26 mouse cellular contexts compared by ENCODE assay signal in the genomic region with DNA sequence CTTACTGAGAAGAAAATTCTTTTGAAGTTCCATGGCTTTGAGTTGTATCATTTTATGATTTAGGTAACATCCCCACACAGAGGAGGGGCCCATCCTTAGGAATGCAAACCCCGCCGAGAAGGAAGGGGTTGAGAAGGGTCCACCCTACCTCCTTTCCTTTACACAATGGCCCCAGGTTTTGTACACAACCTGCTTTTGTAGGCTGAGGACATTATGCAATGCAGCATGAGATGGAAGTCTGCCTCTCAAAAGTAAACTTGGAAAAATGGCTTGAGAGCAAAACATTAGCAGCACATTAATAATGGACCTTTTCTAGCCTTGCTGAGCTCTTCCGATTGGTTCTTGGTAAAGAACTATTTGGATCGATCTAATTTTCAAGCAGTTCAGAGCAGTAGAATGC. TPM values are rescaled to one million over a fixed set of nuclear protein-coding genes. Genes with fewer than 3 reads are reported as not detected.
DNase-seq lines count a peak whose midpoint lies in the region; ATAC-seq and TF ChIP-seq lines count a peak whose summit lies in the region.
"Had no signal": no experiment of that assay in that cellular context is flagged by ENCODE, and none has a peak within 500 bp of the region (broad histone marks: within the 10 kb centered on the region; RNA-seq: fewer than 3 reads in every experiment).

No protein-coding gene starts in this region.

- H3K9me3 ChIP-seq in heart, embryonic 11.5 days (replicated peaks; ENCODE audit: control insufficient read depth, low read length), result no peaks in the 10 kb centered on the region
- H3K9me3 ChIP-seq in lung, embryonic 14.5 days (ENCODE audit: low read depth, low read length), result no peaks in the 10 kb centered on the region
- H3K9me3 ChIP-seq in stomach, postnatal 0 days (ENCODE audit: control insufficient read depth, low read length), result no peaks in the 10 kb centered on the region
- H3K9me3 ChIP-seq: embryonic facial prominence, embryonic 12.5 days; G1E; heart, embryonic 12.5 days; hindbrain, embryonic 13.5 days; limb, embryonic 13.5 days; midbrain, embryonic 13.5 days; neural tube, embryonic 13.5 days had no signal

- WGBS in heart, embryonic 11.5 days (ENCODE audit: insufficient replicate concordance), result 80% methylated on average over 4 of the region's 4 CpGs
- 69% methylated on average over 4 of the region's 4 CpGs for WGBS in lung, embryonic 14.5 days
- WGBS in lung, adult 2 months, result 53% methylated on average over 4 of the region's 4 CpGs
- WGBS in stomach, postnatal 0 days, result 51% methylated on average over 4 of the region's 4 CpGs

- no peaks in the 10 kb centered on the region for H3K27me3 ChIP-seq in heart, embryonic 11.5 days (ENCODE audit: control insufficient read depth, insufficient read depth, low read length)
- H3K27me3 ChIP-seq in lung, embryonic 14.5 days (ENCODE audit: insufficient read depth, low read length), result no peaks in the 10 kb centered on the region
- no peaks in the 10 kb centered on the region for H3K27me3 ChIP-seq in stomach, postnatal 0 days (ENCODE audit: control insufficient read depth, insufficient read depth, low read length)
- H3K27me3 ChIP-seq: CH12.LX; embryonic facial prominence, embryonic 12.5 days; heart, embryonic 12.5 days; hindbrain, embryonic 13.5 days; limb, embryonic 13.5 days; midbrain, embryonic 13.5 days; neural tube, embryonic 13.5 days had no signal

- H3K4me1 ChIP-seq in heart, embryonic 11.5 days (ENCODE audit: control insufficient read depth, insufficient read depth, low read length), result peaks cover 13% of the 10 kb centered on the region
- 0 out of 2 replicates have a peak, but pooled peaks cover 7% of the 10 kb centered on the region for H3K4me1 ChIP-seq in lung, embryonic 14.5 days (ENCODE audit: insufficient read depth)
- H3K4me1 ChIP-seq in lung, adult 2 months (ENCODE audit: control insufficient read depth, insufficient read depth, low read length), result peaks cover 8% of the 10 kb centered on the region
- H3K4me1 ChIP-seq in cortical plate, adult 2 months (ENCODE audit: control insufficient read depth, insufficient read depth, low read length), result no peaks in the 10 kb centered on the region
- no peaks in the 10 kb centered on the region for H3K4me1 ChIP-seq in stomach, postnatal 0 days (replicated peaks; ENCODE audit: control insufficient read depth, insufficient read depth)

- no peak for TF ChIP-seq EP300 in stomach, postnatal 0 days (optimal IDR thresholded peaks at IDR 0.05)

- TF ChIP-seq CTCF in lung, embryonic 14.5 days (IDR thresholded peaks at IDR 0.05; ENCODE audit: low read depth), result no peak
- TF ChIP-seq CTCF in lung, adult 2 months (IDR thresholded peaks at IDR 0.05; ENCODE audit: insufficient read depth, low read length), result no peak
- no peak for TF ChIP-seq CTCF in cortical plate, adult 2 months (IDR thresholded peaks at IDR 0.05; ENCODE audit: extremely low read depth, insufficient read depth, low read length)
- TF ChIP-seq CTCF in stomach, postnatal 0 days (IDR thresholded peaks at IDR 0.05; ENCODE audit: low read depth), result no peak

- H3K4me3 ChIP-seq in heart, embryonic 11.5 days (ENCODE audit: low read depth, low read length), result no peak overlapping the region
- no peak overlapping the region for H3K4me3 ChIP-seq in lung, embryonic 14.5 days (ENCODE audit: low read depth, low read length)
- no peak overlapping the region for H3K4me3 ChIP-seq in lung, adult 2 months (replicated peaks; ENCODE audit: extremely low read depth, low read depth, low read length)
- H3K4me3 ChIP-seq in cortical plate, adult 2 months (ENCODE audit: insufficient read depth, low read length), result no peak overlapping the region
- no peak overlapping the region for H3K4me3 ChIP-seq in stomach, postnatal 0 days (ENCODE audit: low read depth, low read length)
- H3K4me3 ChIP-seq: embryonic facial prominence, embryonic 12.5 days; heart, embryonic 12.5 days; hindbrain, embryonic 13.5 days; limb, embryonic 13.5 days; midbrain, embryonic 13.5 days; neural tube, embryonic 13.5 days had no signal

- no peak for TF ChIP-seq POLR2A in lung, adult 2 months (IDR thresholded peaks at IDR 0.05; ENCODE audit: borderline replicate concordance, extremely low read depth, low read depth, low read length)
- TF ChIP-seq POLR2A in cortical plate, adult 2 months (IDR thresholded peaks at IDR 0.05; ENCODE audit: extremely low read depth, insufficient read depth, low read length), result no peak

- peak; percentile 25 for DNase-seq in heart, adult 11 months
- no peak for DNase-seq in lung, embryonic 14.5 days
- DNase-seq in lung, adult 2 months, result no peak
- no peak for DNase-seq in stomach, postnatal 0 days (ENCODE audit: low spot score)
- no peak for DNase-seq in layer of hippocampus, adult 18-20 months (ENCODE audit: low spot score in 2 of 2)
- DNase-seq: adrenal gland, postnatal 10 days; cerebellum, adult 9-10 months; cerebellum, postnatal 36 days; embryo, embryonic 11 days; gastrocnemius, postnatal 25 days; heart, adult 18-20 months; heart, postnatal 4 days; kidney, postnatal 14 days; right cerebral cortex, postnatal 4 days had no signal

- no peak overlapping the region for H3K4me2 ChIP-seq in heart, embryonic 11.5 days
- no peak overlapping the region for H3K4me2 ChIP-seq in lung, embryonic 14.5 days
- no peak overlapping the region for H3K4me2 ChIP-seq in stomach, postnatal 0 days (replicated peaks; ENCODE audit: low read depth)
- H3K4me2 ChIP-seq: embryonic facial prominence, embryonic 12.5 days; heart, embryonic 12.5 days; hindbrain, embryonic 13.5 days; limb, embryonic 13.5 days; midbrain, embryonic 13.5 days; neural tube, embryonic 13.5 days had no signal

- no peak for ATAC-seq in heart, embryonic 11.5 days (replicated peaks; ENCODE audit: insufficient number of reproducible peaks, low FRiP score, low TSS enrichment)
- ATAC-seq in lung, embryonic 14.5 days (ENCODE audit: insufficient read depth), result 0 out of 2 replicates have a peak, but pooled peaks have one; percentile 35
- no peak for ATAC-seq in stomach, postnatal 0 days (ENCODE audit: low FRiP score, low TSS enrichment)
- ATAC-seq: forebrain, embryonic 14.5 days; intestine, embryonic 16.5 days; midbrain, embryonic 13.5 days had no signal

- H3K36me3 ChIP-seq in heart, embryonic 11.5 days (ENCODE audit: control insufficient read depth, insufficient read depth, low read length), result no peaks in the 10 kb centered on the region; the same call in 1 of the 2 replicates
- no peaks in the 10 kb centered on the region for H3K36me3 ChIP-seq in lung, embryonic 14.5 days (ENCODE audit: insufficient read depth)
- H3K36me3 ChIP-seq in stomach, postnatal 0 days (ENCODE audit: control insufficient read depth, insufficient read depth, low read length), result no peaks in the 10 kb centered on the region
- H3K36me3 ChIP-seq: embryonic facial prominence, embryonic 12.5 days; hindbrain, embryonic 13.5 days; limb, embryonic 13.5 days; midbrain, embryonic 13.5 days; neural tube, embryonic 13.5 days had no signal

- no peak overlapping the region for H3K27ac ChIP-seq in heart, embryonic 11.5 days (ENCODE audit: low read depth, low read length)
- H3K27ac ChIP-seq in lung, embryonic 14.5 days (ENCODE audit: low read depth), result no peak overlapping the region
- H3K27ac ChIP-seq in cortical plate, adult 2 months (ENCODE audit: insufficient read depth, low read length), result peak overlapping the region; percentile 91; the same call in 1 of the 2 replicates
- H3K27ac ChIP-seq in stomach, postnatal 0 days (replicated peaks), result peak overlapping the region; percentile 18; the same call in 1 of the 2 replicates
- H3K27ac ChIP-seq: embryonic facial prominence, embryonic 12.5 days; hindbrain, embryonic 13.5 days; limb, embryonic 13.5 days; midbrain, embryonic 13.5 days; neural tube, embryonic 13.5 days had no signal

- no peak overlapping the region for H3K9ac ChIP-seq in heart, embryonic 11.5 days (ENCODE audit: low read depth, low read length)
- H3K9ac ChIP-seq in lung, embryonic 14.5 days, result no peak overlapping the region
- no peak overlapping the region for H3K9ac ChIP-seq in stomach, postnatal 0 days (ENCODE audit: low read length)
- H3K9ac ChIP-seq: embryonic facial prominence, embryonic 12.5 days; heart, embryonic 12.5 days; hindbrain, embryonic 13.5 days; limb, embryonic 13.5 days; midbrain, embryonic 13.5 days; neural tube, embryonic 13.5 days had no signal

RNA-seq across cellular contexts. Expression of gene Slc31a1, which starts 5.8 kb away (rescaled TPM):
- 39.0 and 48.7 TPM in 2 replicates for polyA plus RNA-seq in heart, embryonic 11.5 days (2014; fragmentation: Nextera tagmentation; extraction: Ambion mirVana)
- polyA plus RNA-seq in lung, embryonic 14.5 days (2014; fragmentation: Nextera tagmentation; extraction: Ambion mirVana), result 44.4 and 50.8 TPM in 2 replicates
- polyA plus RNA-seq in lung, adult 2 months (2012; rRNA removed), result 23.2 and 29.3 TPM in 2 replicates
- polyA plus RNA-seq in cortical plate, adult 2 months (2012; rRNA removed), result 17.1 and 18.1 TPM in 2 replicates
- polyA plus RNA-seq in stomach, postnatal 0 days (2015; fragmentation: Nextera tagmentation; extraction: Ambion mirVana), result 51.4 and 55.0 TPM in 2 replicates
- total RNA-seq in layer of hippocampus, adult 18-20 months (2021), result 10 to 100 TPM; 10.5 to 11.2 TPM

RNA-seq across cellular contexts. Expression of gene Fkbp15, which starts 5.9 kb away (rescaled TPM):
- 15.9 and 17.6 TPM in 2 replicates for polyA plus RNA-seq in heart, embryonic 11.5 days (2014; fragmentation: Nextera tagmentation; extraction: Ambion mirVana)
- 24.6 and 26.6 TPM in 2 replicates for polyA plus RNA-seq in lung, embryonic 14.5 days (2014; fragmentation: Nextera tagmentation; extraction: Ambion mirVana)
- polyA plus RNA-seq in lung, adult 2 months (2012; rRNA removed), result 35.6 and 41.5 TPM in 2 replicates
- polyA plus RNA-seq in cortical plate, adult 2 months (2012; rRNA removed), result 26.1 and 27.2 TPM in 2 replicates
- polyA plus RNA-seq in stomach, postnatal 0 days (2015; fragmentation: Nextera tagmentation; extraction: Ambion mirVana), result 15.0 and 16.2 TPM in 2 replicates
- total RNA-seq in layer of hippocampus, adult 18-20 months (2021), result 10 to 100 TPM; 38.2 to 38.4 TPM

RNA-seq across cellular contexts. Expression of gene Cdc26, which starts 42.2 kb away (rescaled TPM):
- 101 and 103 TPM in 2 replicates for polyA plus RNA-seq in heart, embryonic 11.5 days (2014; fragmentation: Nextera tagmentation; extraction: Ambion mirVana)
- polyA plus RNA-seq in lung, embryonic 14.5 days (2014; fragmentation: Nextera tagmentation; extraction: Ambion mirVana), result 175 and 180 TPM in 2 replicates
- polyA plus RNA-seq in lung, adult 2 months (2012; rRNA removed), result 20.9 and 31.5 TPM in 2 replicates
- 47.8 and 48.3 TPM in 2 replicates for polyA plus RNA-seq in cortical plate, adult 2 months (2012; rRNA removed)
- 83.6 and 91.5 TPM in 2 replicates for polyA plus RNA-seq in stomach, postnatal 0 days (2015; fragmentation: Nextera tagmentation; extraction: Ambion mirVana)
- total RNA-seq in layer of hippocampus, adult 18-20 months (2021), result 10 to 100 TPM; 48.0 to 48.8 TPM

RNA-seq across cellular contexts. Expression of gene Prpf4, which starts 42.3 kb away (rescaled TPM):
- polyA plus RNA-seq in heart, embryonic 11.5 days (2014; fragmentation: Nextera tagmentation; extraction: Ambion mirVana), result 17.0 and 18.0 TPM in 2 replicates
- 29.3 and 32.9 TPM in 2 replicates for polyA plus RNA-seq in lung, embryonic 14.5 days (2014; fragmentation: Nextera tagmentation; extraction: Ambion mirVana)
- polyA plus RNA-seq in lung, adult 2 months (2012; rRNA removed), result 6.3 and 7.9 TPM in 2 replicates
- polyA plus RNA-seq in cortical plate, adult 2 months (2012; rRNA removed), result 14.3 and 16.5 TPM in 2 replicates
- 7.5 and 7.6 TPM in 2 replicates for polyA plus RNA-seq in stomach, postnatal 0 days (2015; fragmentation: Nextera tagmentation; extraction: Ambion mirVana)
- 10 to 100 TPM; 12.8 to 13.5 TPM for total RNA-seq in layer of hippocampus, adult 18-20 months (2021)

Comparison
In these comparisons a context has a peak if more than half of its experiments do, and no peak if none do; other contexts are left out.
1. H3K27ac ChIP-seq: peak in cortical plate, adult 2 months (single experiment) and stomach, postnatal 0 days (single experiment); none in heart, embryonic 11.5 days (single experiment) and lung, embryonic 14.5 days (single experiment).